Mouse (Mus musculus): ENCODE data around the gene Tbc1d8. TPM values are rescaled to one million over a fixed set of nuclear protein-coding genes. Genes with fewer than 3 reads are reported as not detected.

Gene Tbc1d8
- polyA plus RNA-seq, 1 experiment from 2014 or later: 12.2 TPM

GRCm38 (mm10) chr1:39425497-39425896 lies 53.1 kb downstream of the Tbc1d8 start:
- Histone ChIP-seq H3K27me3 (ENCODE audit: control insufficient read depth, insufficient read depth, low read length) (no peaks in the 10 kb centered on the region), H3K36me3 (ENCODE audit: control insufficient read depth, insufficient read depth, low read length) (no peaks in the 10 kb centered on the region; the same call in 1 of the 2 replicates), H3K9me3 (ENCODE audit: control insufficient read depth, low read length) (no peaks in the 10 kb centered on the region), H3K4me2 (replicated peaks; ENCODE audit: low read depth, low read length) (no peak overlapping the region), H3K9ac (ENCODE audit: low read depth, low read length) (no peak overlapping the region), H3K27ac (ENCODE audit: low read depth, low read length) (no peak overlapping the region), H3K4me3 (ENCODE audit: low read length) (no peak overlapping the region), H3K4me1 (ENCODE audit: control insufficient read depth, insufficient read depth, low read length) (no peaks in the 10 kb centered on the region)
- 91% methylated on average over 9 of the region's 9 CpGs for WGBS
- ATAC-seq (ENCODE audit: low FRiP score, low TSS enrichment): no peak

- Histone ChIP-seq H3K9me3 (ENCODE audit: control insufficient read depth, low read length) (no peaks in the 10 kb centered on the region), H3K4me1 (ENCODE audit: control insufficient read depth, insufficient read depth, low read length) (no peaks in the 10 kb centered on the region), H3K4me2 (replicated peaks; ENCODE audit: low read depth, low read length) (no peak overlapping the region), H3K27me3 (ENCODE audit: control insufficient read depth, insufficient read depth, low read length) (no peaks in the 10 kb centered on the region), H3K9ac (ENCODE audit: low read depth, low read length) (no peak overlapping the region), H3K4me3 (ENCODE audit: low read length) (no peak overlapping the region), H3K36me3 (ENCODE audit: control insufficient read depth, insufficient read depth, low read length) (no peaks in the 10 kb centered on the region; the same call in 1 of the 2 replicates), H3K27ac (ENCODE audit: low read depth, low read length) (no peak overlapping the region)
- 93% methylated on average over 6 of the region's 6 CpGs for WGBS
- no peak for ATAC-seq (ENCODE audit: low FRiP score, low TSS enrichment)
Measured at GRCm38 (mm10) chr1:39420987-39421386, 57.6 kb downstream of the Tbc1d8 start.

- Histone ChIP-seq H3K4me1 (ENCODE audit: control insufficient read depth, insufficient read depth, low read length) (no peaks in the 10 kb centered on the region), H3K4me2 (replicated peaks; ENCODE audit: low read depth, low read length) (no peak overlapping the region), H3K27me3 (ENCODE audit: control insufficient read depth, insufficient read depth, low read length) (no peaks in the 10 kb centered on the region), H3K9me3 (ENCODE audit: control insufficient read depth, low read length) (no peaks in the 10 kb centered on the region), H3K4me3 (ENCODE audit: low read length) (no peak overlapping the region), H3K9ac (ENCODE audit: low read depth, low read length) (no peak overlapping the region), H3K36me3 (ENCODE audit: control insufficient read depth, insufficient read depth, low read length) (no peaks in the 10 kb centered on the region), H3K27ac (ENCODE audit: low read depth, low read length) (no peak overlapping the region)
- 88% methylated on average over 9 of the region's 9 CpGs for WGBS
- no peak for ATAC-seq (ENCODE audit: low FRiP score, low TSS enrichment)
Measured at GRCm38 (mm10) chr1:39418852-39419251, 59.7 kb downstream of the Tbc1d8 start.

DNA sequence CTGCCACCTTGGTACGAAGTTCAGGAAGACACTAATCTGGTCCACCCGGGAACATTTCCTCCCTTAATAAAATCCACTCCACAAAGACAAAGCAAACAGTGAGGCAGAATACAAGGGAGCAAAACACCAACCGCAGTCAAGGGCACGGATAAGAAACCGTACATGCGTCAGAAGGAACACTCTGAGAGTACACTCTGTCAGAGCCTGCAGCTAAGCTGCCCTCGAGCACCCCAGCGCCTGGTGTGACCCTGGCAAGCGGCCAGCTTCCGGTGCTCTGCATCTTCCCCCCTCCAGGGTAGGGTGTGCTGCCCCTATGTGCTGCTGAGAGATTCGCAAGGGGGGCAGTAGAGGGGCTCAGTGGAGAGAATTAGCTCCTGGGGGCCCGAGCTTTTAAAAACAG lies 60.7 kb downstream of the Tbc1d8 start:
- Histone ChIP-seq H3K27ac (ENCODE audit: low read depth, low read length) (no peak overlapping the region), H3K36me3 (ENCODE audit: control insufficient read depth, insufficient read depth, low read length) (no peaks in the 10 kb centered on the region), H3K9ac (ENCODE audit: low read depth, low read length) (no peak overlapping the region), H3K4me1 (ENCODE audit: control insufficient read depth, insufficient read depth, low read length) (no peaks in the 10 kb centered on the region), H3K4me2 (replicated peaks; ENCODE audit: low read depth, low read length) (no peak overlapping the region), H3K4me3 (ENCODE audit: low read length) (no peak overlapping the region), H3K9me3 (ENCODE audit: control insufficient read depth, low read length) (no peaks in the 10 kb centered on the region), H3K27me3 (ENCODE audit: control insufficient read depth, insufficient read depth, low read length) (no peaks in the 10 kb centered on the region)
- ATAC-seq (ENCODE audit: low FRiP score, low TSS enrichment): no peak
- WGBS: 47% methylated on average over 12 of the region's 12 CpGs

GRCm38 (mm10) chr1:39410085-39410821 lies 68.3 kb downstream of the Tbc1d8 start:
- WGBS: 52% methylated on average over 19 of the region's 19 CpGs
- Histone ChIP-seq H3K4me2 (replicated peaks; ENCODE audit: low read depth, low read length) (no peak overlapping the region), H3K9me3 (ENCODE audit: control insufficient read depth, low read length) (no peaks in the 10 kb centered on the region), H3K4me3 (ENCODE audit: low read length) (no peak overlapping the region), H3K36me3 (ENCODE audit: control insufficient read depth, insufficient read depth, low read length) (no peaks in the 10 kb centered on the region), H3K4me1 (ENCODE audit: control insufficient read depth, insufficient read depth, low read length) (peaks cover 9% of the 10 kb centered on the region; the same call in 1 of the 2 replicates), H3K27me3 (ENCODE audit: control insufficient read depth, insufficient read depth, low read length) (no peaks in the 10 kb centered on the region), H3K27ac (ENCODE audit: low read depth, low read length) (no peak overlapping the region), H3K9ac (ENCODE audit: low read depth, low read length) (no peak overlapping the region)
- ATAC-seq (ENCODE audit: low FRiP score, low TSS enrichment): no peak

DNA sequence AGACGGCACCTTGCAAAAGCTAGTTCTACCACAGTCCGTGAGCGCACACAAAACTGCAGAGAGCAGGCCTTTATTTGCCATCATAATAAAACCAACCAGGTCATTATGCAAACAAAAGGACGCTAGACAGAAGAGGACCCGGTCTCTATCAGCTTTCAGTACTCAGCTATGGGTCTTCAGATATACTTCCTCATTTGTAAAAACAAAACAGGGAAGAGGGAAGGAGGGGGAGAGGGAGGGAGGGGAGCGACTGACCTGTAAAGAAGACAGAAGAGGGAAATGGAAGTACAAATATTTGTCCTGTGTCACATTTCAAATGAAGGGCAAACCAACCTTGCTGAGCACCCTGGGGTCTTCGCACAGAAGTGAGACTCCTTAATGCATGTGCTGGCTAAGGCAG lies 69.9 kb downstream of the Tbc1d8 start:
- H3K4me2 ChIP-seq (replicated peaks; ENCODE audit: low read depth, low read length): no peak overlapping the region
- H3K4me3 ChIP-seq (ENCODE audit: low read length): no peak overlapping the region
- no peak overlapping the region; the same call in 1 of the 2 replicates for H3K27ac ChIP-seq (ENCODE audit: low read depth, low read length)
- ATAC-seq (ENCODE audit: low FRiP score, low TSS enrichment): no peak
- H3K36me3 ChIP-seq (ENCODE audit: control insufficient read depth, insufficient read depth, low read length): no peaks in the 10 kb centered on the region
- H3K9me3 ChIP-seq (ENCODE audit: control insufficient read depth, low read length): no peaks in the 10 kb centered on the region
- H3K4me1 ChIP-seq (ENCODE audit: control insufficient read depth, insufficient read depth, low read length): peaks cover 9% of the 10 kb centered on the region; the same call in 1 of the 2 replicates
- no peak overlapping the region for H3K9ac ChIP-seq (ENCODE audit: low read depth, low read length)
- WGBS: 47% methylated on average over 7 of the region's 7 CpGs
- no peaks in the 10 kb centered on the region for H3K27me3 ChIP-seq (ENCODE audit: control insufficient read depth, insufficient read depth, low read length)

DNA sequence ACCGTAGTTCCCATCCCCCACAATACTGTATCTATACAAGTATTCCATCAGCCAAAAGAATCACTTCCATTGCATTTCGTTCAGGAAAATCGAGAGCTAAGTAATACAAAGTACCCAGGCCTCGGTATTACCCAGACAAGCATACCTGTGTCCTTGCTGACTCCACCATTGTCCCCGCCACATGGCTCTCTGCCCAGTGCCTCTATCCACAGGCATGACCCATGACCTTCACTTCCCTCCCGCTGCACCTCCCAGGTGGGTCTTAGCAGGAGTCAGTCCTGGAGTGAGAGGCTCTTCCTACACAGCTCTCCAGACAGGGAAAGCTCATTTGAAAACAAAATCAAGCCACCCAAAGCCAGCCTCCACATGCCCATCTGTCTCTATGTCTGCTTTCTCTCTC lies 70.4 kb downstream of the Tbc1d8 start:
- H3K27ac ChIP-seq (ENCODE audit: low read depth, low read length): no peak overlapping the region; the same call in 1 of the 2 replicates
- no peak for ATAC-seq (ENCODE audit: low FRiP score, low TSS enrichment)

GRCm38 (mm10) chr1:39407108-39407507 lies 71.4 kb downstream of the Tbc1d8 start:
- 68% methylated on average over 4 of the region's 4 CpGs for WGBS
- ATAC-seq (ENCODE audit: low FRiP score, low TSS enrichment): no peak
- H3K27ac ChIP-seq (ENCODE audit: low read depth, low read length): no peak overlapping the region
- H3K36me3 ChIP-seq (ENCODE audit: control insufficient read depth, insufficient read depth, low read length): peaks cover 4% of the 10 kb centered on the region; the same call in 1 of the 2 replicates
- no peak overlapping the region for H3K9ac ChIP-seq (ENCODE audit: low read depth, low read length)
- no peak overlapping the region for H3K4me3 ChIP-seq (ENCODE audit: low read length)
- no peaks in the 10 kb centered on the region for H3K27me3 ChIP-seq (ENCODE audit: control insufficient read depth, insufficient read depth, low read length)
- peaks cover 9% of the 10 kb centered on the region; the same call in 1 of the 2 replicates for H3K4me1 ChIP-seq (ENCODE audit: control insufficient read depth, insufficient read depth, low read length)
- H3K9me3 ChIP-seq (ENCODE audit: control insufficient read depth, low read length): no peaks in the 10 kb centered on the region
- H3K4me2 ChIP-seq (replicated peaks; ENCODE audit: low read depth, low read length): no peak overlapping the region

More for the DNA sequence above, 70.4 kb downstream of the Tbc1d8 start:
- H3K9me3 ChIP-seq (ENCODE audit: control insufficient read depth, low read length): no peaks in the 10 kb centered on the region
- no peak overlapping the region for H3K4me3 ChIP-seq (ENCODE audit: low read length)
- peaks cover 9% of the 10 kb centered on the region; the same call in 1 of the 2 replicates for H3K4me1 ChIP-seq (ENCODE audit: control insufficient read depth, insufficient read depth, low read length)
- no peaks in the 10 kb centered on the region for H3K36me3 ChIP-seq (ENCODE audit: control insufficient read depth, insufficient read depth, low read length)
- 87% methylated on average over 6 of the region's 6 CpGs for WGBS
- no peak overlapping the region for H3K4me2 ChIP-seq (replicated peaks; ENCODE audit: low read depth, low read length)
- no peaks in the 10 kb centered on the region for H3K27me3 ChIP-seq (ENCODE audit: control insufficient read depth, insufficient read depth, low read length)
- H3K9ac ChIP-seq (ENCODE audit: low read depth, low read length): no peak overlapping the region

- WGBS: 91% methylated on average over 3 of the region's 3 CpGs
- H3K27me3 ChIP-seq (ENCODE audit: control insufficient read depth, insufficient read depth, low read length): no peaks in the 10 kb centered on the region
- H3K4me2 ChIP-seq (replicated peaks; ENCODE audit: low read depth, low read length): no peak overlapping the region
- H3K4me3 ChIP-seq (ENCODE audit: low read length): no peak overlapping the region
- H3K9me3 ChIP-seq (ENCODE audit: control insufficient read depth, low read length): no peaks in the 10 kb centered on the region
- no peak for ATAC-seq (ENCODE audit: low FRiP score, low TSS enrichment)
- H3K36me3 ChIP-seq (ENCODE audit: control insufficient read depth, insufficient read depth, low read length): peaks cover 8% of the 10 kb centered on the region; the same call in 1 of the 2 replicates
- H3K9ac ChIP-seq (ENCODE audit: low read depth, low read length): no peak overlapping the region
- H3K4me1 ChIP-seq (ENCODE audit: control insufficient read depth, insufficient read depth, low read length): no peaks in the 10 kb centered on the region
- H3K27ac ChIP-seq (ENCODE audit: low read depth, low read length): no peak overlapping the region
Measured at GRCm38 (mm10) chr1:39400173-39400572, 78.4 kb downstream of the Tbc1d8 start.

Measured in kidney, embryonic 14.5 days (tissue).